Mouse (Mus musculus): Measurements from ENCODE around the gene Col25a1.

DNA sequence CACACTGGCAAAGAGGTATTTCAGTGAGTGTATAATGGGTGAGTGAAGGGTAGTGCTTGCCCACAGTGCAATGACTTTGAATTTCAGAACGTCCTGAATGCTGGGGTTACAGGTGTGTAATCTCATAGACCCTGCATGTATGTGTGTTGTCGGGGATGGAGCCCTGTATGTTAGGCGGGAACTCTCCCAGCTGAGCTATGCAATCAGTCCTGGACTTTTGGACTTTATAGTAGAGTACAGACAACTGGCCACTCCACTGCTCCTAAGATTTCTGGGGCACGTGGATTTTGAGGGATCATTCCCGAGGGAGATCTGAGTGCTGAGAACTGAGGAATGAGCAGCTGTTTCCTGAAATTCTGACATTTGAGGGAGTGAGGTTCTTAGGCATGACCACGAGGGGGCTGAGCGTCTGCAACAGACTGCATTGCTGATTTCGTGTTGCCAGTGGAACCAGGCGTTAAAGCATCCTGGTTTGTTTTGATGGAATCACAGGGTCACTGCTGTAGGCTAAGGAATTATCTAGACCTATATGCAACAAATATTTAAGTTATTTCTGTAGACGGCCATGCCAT is 1.6 kb upstream of the Col25a1 start:
- TF ChIP-seq POLR2A (IDR thresholded peaks at IDR 0.05; ENCODE audit: borderline replicate concordance, extremely low read depth, insufficient read depth, insufficient read length, poor library complexity, severe bottlenecking) (no peak), CTCF (IDR thresholded peaks at IDR 0.05; ENCODE audit: borderline replicate concordance, extremely low read depth, insufficient read depth, insufficient read length) (peak; percentile 59; the same call in 1 of the 2 replicates)
